Mouse (Mus musculus) layer of hippocampus, postnatal 14 days (tissue): Measurements from ENCODE around the gene Fa2h. TPM values are rescaled to one million over a fixed set of nuclear protein-coding genes. Genes with fewer than 3 reads are reported as not detected.

Source experiments
- DNase-seq, 2 experiments: peaks; one replicate each; pipeline ENCODE4 v3.0.0; 2021 to 2022; ENCODE audit warnings: low spot score in 2 of 2, mixed read lengths in 1 of 2
- long read RNA-seq, 2 experiments: library from polyadenylated mRNA; stranded (forward); transcript quantifications; one replicate each; pipeline ENCODE4 v2.0.0; 2021
- total RNA-seq, 2 experiments: library from RNA; stranded (reverse); gene quantifications; 2 replicates each; pipeline ENCODE4 v1.2.3; 2021

Gene Fa2h
- total RNA-seq: 10 to 100 TPM; 28.6 to 30.5 TPM
- long read RNA-seq, experiment 1, transcript Fa2h-201 (7 exons, 2,492 nt): major isoform, 12 of 20 reads
- long read RNA-seq, experiment 1, partial matches to known transcripts: 6 of 20 reads
- long read RNA-seq, experiment 1, other reads (novel, unspliced or antisense): 2 of 20 reads
- long read RNA-seq, experiment 2, transcript Fa2h-201 (7 exons, 2,492 nt): major isoform, 13 of 19 reads
- long read RNA-seq, experiment 2, partial matches to known transcripts: 4 of 19 reads
- long read RNA-seq, experiment 2, other reads (novel, unspliced or antisense): 2 of 19 reads

DNA sequence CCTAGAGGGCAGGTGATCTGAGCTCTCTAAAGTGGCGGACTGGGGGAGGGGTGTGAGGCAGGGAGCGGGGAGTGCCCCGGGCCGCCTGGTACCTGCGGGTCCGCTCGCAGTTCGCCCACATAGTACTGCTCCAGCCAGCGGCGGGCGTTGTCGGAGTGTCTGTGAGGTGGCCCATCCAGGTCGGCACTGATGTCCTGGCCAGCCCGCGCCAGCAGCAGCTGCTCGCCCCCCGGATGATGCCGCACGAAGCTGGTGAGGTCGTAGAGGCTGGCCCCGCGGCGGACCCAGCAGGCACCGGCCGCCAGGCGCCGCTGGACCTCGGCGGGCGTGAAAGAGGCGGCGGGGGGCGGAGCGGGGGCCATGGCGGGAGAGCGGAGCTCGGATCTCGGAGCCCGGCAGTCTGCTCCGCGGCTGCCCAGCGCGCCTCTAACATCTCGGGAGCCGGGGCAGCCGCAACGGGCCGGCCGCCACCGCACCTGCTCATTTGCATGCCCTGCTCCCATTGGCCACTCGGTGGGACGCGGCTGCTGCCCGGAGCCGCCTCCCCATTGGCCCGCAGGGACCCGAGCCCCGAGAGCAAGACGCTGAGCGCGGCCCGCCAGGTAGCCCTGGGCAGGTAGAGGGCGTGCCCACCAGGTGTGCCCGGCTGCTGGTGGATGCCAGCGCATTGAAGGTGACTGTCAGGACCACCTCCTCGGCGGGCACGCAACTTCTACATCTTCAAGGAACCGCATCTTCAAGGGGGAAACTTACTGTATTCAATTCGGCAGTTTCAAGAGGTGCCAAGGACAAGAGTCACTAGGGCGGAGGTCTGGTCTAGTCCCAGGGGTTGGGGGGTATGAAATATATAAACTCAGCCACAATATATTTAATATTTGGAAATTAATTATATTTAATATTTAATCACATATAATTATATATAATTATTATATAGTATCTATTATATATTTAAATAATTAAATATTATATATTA, at the start of gene Fa2h:
Fa2h (minus strand) TSS at position 434 of the 973 bp plus-strand sequence.
- DNase-seq: peak; percentile 50 to 57

- peak; percentile 82 to 85 for DNase-seq
These were observed 45.6 kb upstream of the Fa2h start for GRCm38 (mm10) chr8:111439189-111439588.

DNA sequence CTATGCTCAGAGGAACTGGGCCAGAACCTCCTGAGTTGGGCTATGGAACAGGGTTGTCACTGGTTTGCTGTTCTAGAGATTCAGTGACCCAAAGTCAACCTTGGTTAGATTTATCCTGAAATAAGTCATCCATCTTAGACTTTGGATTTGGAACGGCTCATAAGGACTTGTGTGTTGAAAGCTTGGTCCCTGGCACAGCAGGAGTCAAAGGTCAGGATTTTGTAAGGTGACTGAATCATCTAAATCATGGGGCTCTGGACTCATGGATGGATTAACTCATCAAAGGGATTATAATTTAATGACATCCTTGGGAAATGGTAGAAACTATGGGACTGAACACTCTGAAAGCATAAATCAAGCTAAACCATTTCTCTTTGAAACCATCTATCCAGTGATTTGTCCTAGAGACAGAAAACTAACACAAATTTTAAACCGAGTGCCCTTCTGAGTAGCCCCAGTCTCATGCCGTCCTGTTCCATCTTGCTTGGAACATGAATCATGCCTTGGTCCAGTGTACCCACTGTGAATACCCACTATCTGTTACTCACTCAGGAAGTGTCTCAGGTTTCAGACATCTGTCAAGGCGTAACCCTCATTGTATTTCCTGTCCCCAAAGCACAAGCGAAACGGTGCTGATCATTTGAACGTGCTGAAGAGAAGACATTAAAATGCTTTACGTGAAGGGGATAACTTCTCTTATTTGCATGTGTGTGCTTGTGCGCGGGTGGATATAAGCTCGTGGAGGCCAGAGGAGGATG, 41.6 kb upstream of the Fa2h start:
- no peak for DNase-seq

- peak; percentile 34 to 52 for DNase-seq
These were observed 31.0 kb upstream of the Fa2h start for GRCm38 (mm10) chr8:111424646-111425045.

GRCm38 (mm10) chr8:111424181-111424580, 30.6 kb upstream of the Fa2h start:
- no peak for DNase-seq

DNA sequence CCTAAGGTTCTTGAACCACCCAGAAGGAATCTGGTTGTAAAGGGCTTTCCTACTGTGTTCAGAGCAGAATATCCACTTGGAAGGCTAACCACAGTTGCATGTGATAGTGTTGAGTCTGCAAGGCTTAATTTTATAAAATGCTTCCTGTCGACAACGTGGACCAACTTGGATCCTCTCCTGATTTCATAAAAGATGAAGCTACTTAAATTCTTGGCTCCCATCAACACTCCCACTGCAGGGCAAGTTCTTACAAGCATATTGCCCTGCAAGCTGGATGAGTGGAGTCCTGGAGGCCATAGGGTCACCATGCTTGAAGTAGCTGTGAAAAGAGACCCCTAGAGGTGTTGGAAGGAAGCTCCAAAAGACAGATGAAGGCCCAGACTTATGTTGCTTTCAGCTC, 29.0 kb upstream of the Fa2h start:
- DNase-seq: no peak

GRCm38 (mm10) chr8:111419171-111419570, 25.5 kb upstream of the Fa2h start:
- DNase-seq: no peak

- DNase-seq: no peak
These were observed 25.0 kb upstream of the Fa2h start for GRCm38 (mm10) chr8:111418601-111419000.

- DNase-seq: no peak
These were observed 23.6 kb upstream of the Fa2h start for GRCm38 (mm10) chr8:111417222-111417621.

DNA sequence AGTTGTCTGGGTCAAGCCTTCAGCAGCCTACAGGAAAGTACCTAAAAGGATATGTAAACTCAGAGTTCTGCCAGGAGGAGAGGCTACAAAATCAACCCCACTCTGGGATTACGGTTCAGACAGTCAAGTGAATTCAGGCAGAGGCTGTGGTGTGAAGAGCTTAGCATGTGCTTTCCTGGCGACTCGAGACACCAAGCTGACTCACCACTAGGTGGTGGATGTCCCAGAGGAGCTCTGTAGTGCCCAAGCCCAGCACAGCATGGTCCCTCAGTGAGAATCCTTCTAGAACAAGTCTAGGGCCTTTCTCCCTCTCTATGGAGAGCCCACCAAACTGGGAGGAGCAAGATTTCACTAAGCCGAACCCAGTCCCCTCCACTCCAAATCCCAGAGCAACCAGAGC, 9.8 kb upstream of the Fa2h start:
- no peak for DNase-seq

GRCm38 (mm10) chr8:111391268-111391667, 2.4 kb downstream of the Fa2h start:
- no peak for DNase-seq

DNA sequence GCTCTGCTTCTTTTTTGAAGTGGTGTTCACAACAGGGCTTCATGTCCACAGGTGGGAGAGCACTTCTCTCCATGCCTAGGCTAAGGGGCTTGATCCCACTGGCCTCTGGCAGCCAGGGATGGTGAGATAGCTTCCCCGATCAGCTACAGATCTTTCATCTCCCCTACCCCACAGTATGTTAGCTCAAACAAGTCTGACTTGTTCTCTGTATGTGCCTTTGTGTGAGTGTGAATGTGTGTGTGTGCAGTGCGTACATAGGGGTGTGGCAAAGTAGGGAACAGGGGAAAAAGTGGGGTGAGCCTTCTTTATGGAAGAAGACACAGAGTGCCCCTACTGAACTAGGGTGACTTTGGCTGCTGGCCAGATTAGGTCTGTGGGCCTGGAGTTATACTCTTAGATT, 2.8 kb downstream of the Fa2h start:
- no peak for DNase-seq

DNA sequence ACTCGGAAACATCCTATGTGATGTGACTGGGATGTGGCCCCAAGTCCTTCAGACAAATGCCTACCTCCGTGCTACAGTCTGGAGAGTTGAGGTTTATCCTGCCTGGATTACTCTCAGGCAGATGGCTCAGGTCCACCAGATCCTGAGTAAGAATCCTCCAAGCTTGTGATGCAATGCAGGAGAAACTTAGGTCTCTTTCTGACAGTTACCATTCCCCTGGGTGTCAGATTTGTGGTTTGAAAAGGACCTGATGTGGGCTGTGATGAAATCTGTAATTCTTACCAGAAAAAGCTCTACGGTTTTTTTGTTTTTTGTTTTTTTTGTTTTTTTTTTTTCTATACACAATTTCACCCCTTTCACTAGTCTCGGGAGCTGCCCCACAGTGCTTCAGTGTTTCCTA, 4.0 kb downstream of the Fa2h start:
- DNase-seq: no peak

DNA sequence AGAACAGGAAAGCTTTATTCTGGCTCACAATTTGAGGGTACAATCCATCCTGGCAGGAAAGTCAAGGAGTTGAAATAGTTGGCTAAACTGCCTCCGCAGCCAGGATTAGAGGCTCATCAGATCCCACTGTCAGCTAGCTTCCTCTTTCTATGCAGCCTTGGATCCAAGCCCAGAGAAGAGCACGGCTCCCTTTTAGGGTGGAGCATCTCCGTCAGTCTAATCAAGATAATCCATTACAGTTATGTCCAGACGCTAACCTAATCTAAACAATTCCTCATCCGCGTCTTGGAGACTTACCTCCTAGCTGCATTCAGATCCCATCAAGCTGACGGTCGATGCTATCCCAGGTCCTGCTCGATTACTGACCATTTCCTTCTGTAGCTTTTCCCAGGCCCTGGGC, 7.7 kb downstream of the Fa2h start:
- DNase-seq: no peak

- no peak for DNase-seq
These were observed 9.0 kb downstream of the Fa2h start for GRCm38 (mm10) chr8:111384628-111385027.

DNA sequence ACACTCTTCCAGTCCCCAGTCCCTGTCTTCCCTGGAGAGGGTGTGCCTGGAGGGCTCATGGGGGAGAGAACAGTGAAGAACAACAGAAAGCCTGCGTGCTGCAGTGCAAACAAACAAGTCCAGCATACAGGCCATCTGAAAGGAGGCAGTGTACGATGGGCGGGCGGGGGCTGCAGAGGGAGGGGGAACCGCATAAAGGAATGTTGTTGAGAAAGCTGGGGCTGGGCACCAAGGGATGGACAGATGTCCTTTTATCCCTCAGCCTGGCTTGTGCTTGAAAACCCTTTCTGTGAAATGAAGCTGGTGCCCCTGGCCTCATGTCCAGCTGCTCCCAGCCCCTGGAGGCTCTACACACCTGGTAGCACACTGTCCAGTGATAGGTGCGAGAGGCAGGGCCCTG, 18.4 kb downstream of the Fa2h start:
- DNase-seq: peak in 1 of 2 experiments; percentile 18

DNA sequence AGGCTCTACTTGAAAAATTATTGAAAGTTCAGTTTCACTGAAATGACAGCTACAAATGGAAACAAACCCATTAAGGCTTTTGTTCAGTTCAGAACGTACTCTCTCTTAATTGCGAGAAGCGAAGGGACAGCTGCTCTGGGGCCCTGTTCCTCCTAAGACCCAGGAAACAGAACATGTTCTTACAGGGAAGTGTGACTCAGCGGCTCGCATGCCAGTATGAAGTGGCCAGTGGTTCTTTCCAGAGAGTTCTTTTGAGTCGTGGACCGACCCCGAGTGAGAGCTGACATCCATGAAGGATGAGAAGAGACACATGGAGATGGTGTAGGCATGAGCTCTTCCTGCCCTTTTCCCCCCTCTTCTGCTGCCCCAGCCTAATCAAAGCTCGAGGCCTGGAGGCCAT, 23.9 kb downstream of the Fa2h start:
- no peak for DNase-seq

DNA sequence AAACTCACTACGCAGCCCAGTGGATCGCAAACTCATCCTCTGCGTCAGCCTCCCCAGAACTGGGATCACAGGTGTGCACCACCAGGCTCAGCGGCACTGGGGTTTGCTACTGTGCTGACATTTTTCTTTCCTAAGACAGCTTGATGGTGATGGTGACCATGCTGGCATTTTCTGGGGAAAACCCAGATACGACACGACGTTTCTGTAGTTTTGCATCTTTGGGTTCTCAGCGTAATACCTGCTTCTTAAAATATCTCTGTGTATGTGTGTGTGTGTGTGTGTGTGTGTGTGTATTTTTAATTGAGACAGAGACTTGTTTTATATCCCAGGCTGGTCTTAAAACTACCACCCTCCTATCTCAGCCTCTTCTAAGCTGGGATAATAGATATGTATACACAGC, 26.3 kb downstream of the Fa2h start:
- DNase-seq: no peak

DNA sequence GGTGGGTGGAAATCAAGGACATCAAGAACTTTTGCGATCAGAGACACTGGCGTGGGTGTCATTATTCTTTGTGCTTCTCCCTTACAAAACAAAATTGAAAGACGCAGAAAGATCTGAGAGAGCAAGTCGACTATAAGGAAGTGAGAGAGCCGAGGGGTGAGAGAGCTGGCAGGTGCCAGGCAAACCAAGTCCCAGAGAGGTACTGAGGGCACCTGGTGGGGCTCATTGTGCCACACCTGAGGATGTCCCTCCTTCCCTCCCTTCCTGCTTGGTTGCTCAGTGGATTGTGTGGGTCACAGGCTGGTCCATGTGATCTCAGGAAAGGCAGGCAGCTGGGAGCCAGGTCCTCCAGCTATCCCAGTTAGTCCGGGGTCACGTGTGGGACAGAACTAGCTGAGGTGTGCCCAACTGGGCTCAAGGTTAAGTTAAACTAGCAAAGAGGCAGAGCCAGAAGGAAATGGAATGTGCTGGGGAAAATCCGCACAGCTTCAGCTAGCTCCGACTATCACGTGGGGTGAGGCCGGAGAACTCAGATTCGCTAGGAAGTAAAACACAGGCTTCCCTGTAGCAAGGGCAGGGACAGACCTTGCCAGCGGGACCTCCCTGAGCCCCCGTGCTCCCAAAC, 26.9 kb downstream of the Fa2h start:
- no peak for DNase-seq

- no peak for DNase-seq
These were observed 30.1 kb downstream of the Fa2h start for GRCm38 (mm10) chr8:111363489-111363888.

DNA sequence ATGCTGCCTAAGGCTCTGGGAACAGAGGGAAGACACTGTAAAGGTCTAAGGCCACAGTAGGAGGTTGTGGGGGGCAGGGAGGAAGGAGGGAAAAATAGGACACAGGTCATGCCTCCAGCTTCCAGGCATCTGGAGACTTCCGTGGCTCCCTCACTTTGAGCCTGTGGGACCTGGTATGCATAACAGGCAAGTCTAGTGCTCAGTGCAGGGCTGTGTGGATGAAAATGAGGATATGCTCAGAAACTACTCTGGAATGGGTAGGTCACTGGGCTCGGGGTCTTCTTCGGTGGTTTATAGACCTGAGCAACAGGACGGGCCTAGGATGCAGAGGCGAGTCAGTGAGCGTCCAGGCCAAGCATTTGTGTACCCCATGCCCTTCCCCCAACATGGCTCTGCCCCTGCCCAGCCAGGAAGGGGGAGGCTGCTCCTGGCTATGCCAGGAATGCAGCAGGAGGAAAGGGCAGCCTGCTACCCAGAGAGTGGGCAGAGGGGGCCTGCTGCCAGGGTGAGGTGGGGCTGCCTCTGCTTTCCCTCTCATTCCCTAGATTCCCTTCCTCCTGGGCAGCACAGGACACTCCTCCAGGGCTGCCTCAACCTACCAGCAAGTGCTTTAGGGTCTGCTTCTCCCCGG, 32.9 kb downstream of the Fa2h start:
- DNase-seq: no peak
